Mouse (Mus musculus): ENCODE results near the gene Mtch2.

GRCm38 (mm10) chr2:90850401-90850800 lies 3.4 kb downstream of the Mtch2 start:
- no peak for TF ChIP-seq POLR2A (IDR thresholded peaks at IDR 0.05; ENCODE audit: low read depth, low read length)
- TF ChIP-seq CTCF (IDR thresholded peaks at IDR 0.05; ENCODE audit: extremely low read depth, insufficient read depth, insufficient read length, insufficient replicate concordance) = no peak
